8 mouse cellular contexts compared by ENCODE assay signal in genomic region chr6:83439781-83440180, GRCm38 (mm10). TPM values are rescaled to one million over a fixed set of nuclear protein-coding genes. Genes with fewer than 3 reads are reported as not detected.
A peak's percentile ranks its signal among the peaks of the same experiment; 100 is the strongest.
DNase-seq lines count a peak whose midpoint lies in the region; ATAC-seq and TF ChIP-seq lines count a peak whose summit lies in the region.

No protein-coding gene starts in this region.

- H3K9ac ChIP-seq in heart, adult 2 months (ENCODE audit: low read depth, low read length) = peak overlapping the region; percentile 48
- H3K9ac ChIP-seq in forebrain, embryonic 15.5 days (replicated peaks) = peak overlapping the region; percentile 90
- H3K9ac ChIP-seq in neural tube, embryonic 13.5 days = peak overlapping the region; percentile 95

- no peaks in the 10 kb centered on the region for H3K9me3 ChIP-seq in forebrain, embryonic 15.5 days
- no peaks in the 10 kb centered on the region for H3K9me3 ChIP-seq in neural tube, embryonic 13.5 days

- peaks cover 15% of the 10 kb centered on the region for H3K36me3 ChIP-seq in heart, adult 2 months (ENCODE audit: control insufficient read depth, insufficient read depth, low read length)
- H3K36me3 ChIP-seq in forebrain, embryonic 15.5 days = no peaks in the 10 kb centered on the region
- H3K36me3 ChIP-seq in neural tube, embryonic 13.5 days = 0 out of 2 replicates have a peak, but pooled peaks cover 4% of the 10 kb centered on the region

- TF ChIP-seq CTCF in heart, adult 2 months (IDR thresholded peaks at IDR 0.05) = no peak

- no peak for DNase-seq in heart, adult 2 months
- no peak for DNase-seq in heart, postnatal 14 days
- DNase-seq in brain, adult 2 months (ENCODE audit: low read depth, low spot score) = peak; percentile 83
- DNase-seq in layer of hippocampus, postnatal 10 days (ENCODE audit: low spot score in 2 of 2) = peak; percentile 48 to 56
- no peak for DNase-seq in urinary bladder, postnatal 25 days (ENCODE audit: low spot score)
- no peak for DNase-seq in adrenal gland, adult 18-20 months (ENCODE audit: low spot score in 2 of 2)

- H3K4me1 ChIP-seq in heart, adult 2 months (ENCODE audit: control insufficient read depth, insufficient read depth, low read length) = peaks cover 37% of the 10 kb centered on the region
- H3K4me1 ChIP-seq in forebrain, embryonic 15.5 days = peaks cover 90% of the 10 kb centered on the region
- peaks cover 90% of the 10 kb centered on the region for H3K4me1 ChIP-seq in neural tube, embryonic 13.5 days (replicated peaks)

- no peak for TF ChIP-seq EP300 in heart, adult 2 months (IDR thresholded peaks at IDR 0.05; ENCODE audit: insufficient read depth, low read depth, low read length)

- peaks cover 5% of the 10 kb centered on the region for H3K79me2 ChIP-seq in heart, adult 2 months (replicated peaks; ENCODE audit: control insufficient read depth, insufficient read depth, low read length)

- WGBS in heart, adult 2 months = 35% methylated on average over 5 of the region's 5 CpGs
- 57% methylated on average over 5 of the region's 5 CpGs for WGBS in forebrain, embryonic 15.5 days
- WGBS in neural tube, embryonic 13.5 days = 57% methylated on average over 5 of the region's 5 CpGs

- no peaks in the 10 kb centered on the region for H3K27me3 ChIP-seq in heart, adult 2 months (ENCODE audit: control insufficient read depth, insufficient read depth, low read length)
- no peaks in the 10 kb centered on the region for H3K27me3 ChIP-seq in forebrain, embryonic 15.5 days
- H3K27me3 ChIP-seq in neural tube, embryonic 13.5 days = no peaks in the 10 kb centered on the region

- peak overlapping the region; percentile 24; the same call in 1 of the 2 replicates for H3K4me3 ChIP-seq in heart, adult 2 months
- peak overlapping the region; percentile 83 for H3K4me3 ChIP-seq in forebrain, embryonic 15.5 days
- peak overlapping the region; percentile 87 for H3K4me3 ChIP-seq in neural tube, embryonic 13.5 days

- H3K27ac ChIP-seq in heart, adult 2 months = peak overlapping the region; percentile 48
- peak overlapping the region; percentile 97 for H3K27ac ChIP-seq in forebrain, embryonic 15.5 days (replicated peaks)
- H3K27ac ChIP-seq in neural tube, embryonic 13.5 days (replicated peaks) = peak overlapping the region; percentile 99

- ATAC-seq in forebrain, embryonic 15.5 days (replicated peaks) = no peak
- no peak for ATAC-seq in neural tube, embryonic 13.5 days (ENCODE audit: low read depth)

- peak overlapping the region; percentile 70 for H3K4me2 ChIP-seq in forebrain, embryonic 15.5 days (replicated peaks)
- H3K4me2 ChIP-seq in neural tube, embryonic 13.5 days = peak overlapping the region; percentile 83

- TF ChIP-seq POLR2A in heart, adult 2 months (IDR thresholded peaks at IDR 0.05; ENCODE audit: insufficient read depth, low read depth, low read length) = no peak

- intact Hi-C loops in heart, adult 2 months (cut with DNase I) = loop anchor here (2.0 kb wide), 3 partner anchors 17 to 67 kb away; partner anchors contain the start of gene Dguok
- intact Hi-C loops in heart, postnatal 14 days (cut with DNase I) = loop anchor here (2.0 to 5.0 kb wide), 3 partner anchors 17 to 68 kb away; partner anchors contain the start of gene Dguok

RNA-seq across cellular contexts. Expression of gene Tet3, which starts 19.1 kb away (rescaled TPM):
- 10 to 100 TPM; 13.7 to 23.6 TPM for total RNA-seq in heart, adult 2 months (2021)
- 6.2 and 7.6 TPM in 2 replicates for polyA plus RNA-seq in heart, adult 2 months (2012; rRNA removed)
- 10 to 100 TPM; 46.2 to 49.0 TPM for total RNA-seq in heart, postnatal 14 days (2021)
- 71.3 and 73.7 TPM in 2 replicates for polyA plus RNA-seq in forebrain, embryonic 15.5 days (2015; fragmentation: Nextera tagmentation; extraction: Ambion mirVana)
- 100 to 1,000 TPM; 102 TPM for total RNA-seq in layer of hippocampus, postnatal 10 days (2021)
- 79.0 and 79.2 TPM in 2 replicates for polyA plus RNA-seq in neural tube, embryonic 13.5 days (2015; fragmentation: Nextera tagmentation; extraction: Ambion mirVana)
- 10 to 100 TPM; 24.2 to 25.7 TPM for total RNA-seq in adrenal gland, adult 18-20 months (2021)

Comparison
In these comparisons a context has a peak if more than half of its experiments do, and no peak if none do; other contexts are left out.
1. DNase-seq: peak in brain, adult 2 months (single experiment) and layer of hippocampus, postnatal 10 days (2 of 2); none in heart, adult 2 months (0 of 2), heart, postnatal 14 days (0 of 2), urinary bladder, postnatal 25 days (single experiment) and adrenal gland, adult 18-20 months (0 of 2).
2. H3K27ac ChIP-seq: peak in every context shown above with its lines; median percentile 99 in neural tube, embryonic 13.5 days; 97 in forebrain, embryonic 15.5 days; 48 in heart, adult 2 months.
3. H3K4me3 ChIP-seq: peak in every context shown above with its lines; median percentile 87 in neural tube, embryonic 13.5 days; 83 in forebrain, embryonic 15.5 days; 24 in heart, adult 2 months.
4. Peak in every context shown above with its lines, with median percentiles within 50 percentile points of each other: H3K9ac ChIP-seq.